Mouse (Mus musculus): ENCODE data around the gene Abhd17a. TPM values are rescaled to one million over a fixed set of nuclear protein-coding genes. Genes with fewer than 3 reads are reported as not detected.

Gene Abhd17a
- polyA plus RNA-seq, 1 experiment from 2014 or later = 119 TPM

DNA sequence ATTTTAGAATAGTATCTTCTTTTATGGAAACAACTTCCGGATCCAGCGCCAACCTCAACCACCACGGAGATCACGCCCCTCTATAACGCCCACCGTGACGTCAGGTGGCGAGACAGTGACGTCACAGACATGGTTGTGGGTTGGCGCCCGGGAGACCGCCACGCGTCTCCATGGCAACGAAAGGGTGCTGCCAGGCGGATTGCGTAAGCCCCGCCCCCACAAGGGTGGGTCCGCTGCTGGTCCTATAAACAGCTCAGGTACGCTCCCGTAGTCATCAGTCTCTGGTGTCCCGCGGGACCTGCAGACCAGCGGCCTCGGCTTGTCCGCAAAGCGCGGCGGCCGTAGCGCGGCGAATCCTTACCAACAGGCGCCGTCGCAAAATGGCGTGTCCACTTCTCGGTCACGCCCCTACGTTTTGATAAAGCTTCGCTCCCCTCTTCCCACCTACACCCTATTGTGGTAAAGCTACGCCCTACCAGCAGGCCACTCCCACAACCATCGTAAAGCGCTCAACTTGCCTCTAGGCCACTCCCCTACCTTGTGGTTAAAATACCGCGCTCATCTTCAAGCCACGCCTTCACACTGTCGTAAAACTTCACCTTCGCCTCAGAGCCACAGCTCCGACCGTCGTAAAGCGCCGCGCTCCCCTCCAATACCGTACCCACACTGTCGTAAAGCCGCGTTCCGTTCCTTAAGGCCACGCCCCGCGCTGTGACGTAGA lies 32.0 kb upstream of the Abhd17a start:
- ATAC-seq (ENCODE audit: insufficient read depth, low FRiP score, low TSS enrichment) (peak; percentile 92), DNase-seq (ENCODE audit: low spot score) (peak; percentile 100)
- under 1% methylated on average over 64 of the region's 64 CpGs for WGBS
- peaks cover 14% of the 10 kb centered on the region for H3K4me1 ChIP-seq (ENCODE audit: control insufficient read depth, insufficient read depth, low read length)
- peak overlapping the region; percentile 91 for H3K27ac ChIP-seq (ENCODE audit: low read depth, low read length)
- peak overlapping the region; percentile 71 for H3K4me2 ChIP-seq (ENCODE audit: low read depth)
- H3K9ac ChIP-seq (ENCODE audit: low read length) = peak overlapping the region; percentile 82
- H3K4me3 ChIP-seq (ENCODE audit: low read depth, low read length) = peak overlapping the region; percentile 94
- no peaks in the 10 kb centered on the region for H3K36me3 ChIP-seq (ENCODE audit: control insufficient read depth, insufficient read depth, low read length)
- H3K27me3 ChIP-seq (ENCODE audit: control insufficient read depth, insufficient read depth, low read length) = no peaks in the 10 kb centered on the region
- no peaks in the 10 kb centered on the region for H3K9me3 ChIP-seq (ENCODE audit: control insufficient read depth, low read length)

- Histone ChIP-seq H3K4me3 (ENCODE audit: low read depth, low read length) (peak overlapping the region; percentile 94), H3K27ac (ENCODE audit: low read depth, low read length) (0 out of 2 replicates have a peak overlapping the region, but pooled peaks have one; percentile 29), H3K27me3 (ENCODE audit: control insufficient read depth, insufficient read depth, low read length) (no peaks in the 10 kb centered on the region), H3K9ac (ENCODE audit: low read length) (peak overlapping the region; percentile 35; the same call in 1 of the 2 replicates), H3K4me1 (ENCODE audit: control insufficient read depth, insufficient read depth, low read length) (peaks cover 14% of the 10 kb centered on the region), H3K9me3 (ENCODE audit: control insufficient read depth, low read length) (no peaks in the 10 kb centered on the region), H3K36me3 (ENCODE audit: control insufficient read depth, insufficient read depth, low read length) (no peaks in the 10 kb centered on the region; the same call in 1 of the 2 replicates), H3K4me2 (ENCODE audit: low read depth) (peak overlapping the region; percentile 70)
- ATAC-seq (ENCODE audit: insufficient read depth, low FRiP score, low TSS enrichment) (no peak; the same call in 1 of the 2 replicates), DNase-seq (ENCODE audit: low spot score) (no peak)
- WGBS = 4% methylated on average over 9 of the region's 9 CpGs
Observed at GRCm38 (mm10) chr10:80621690-80621939, 31.5 kb upstream of the Abhd17a start.

- Histone ChIP-seq H3K4me3 (ENCODE audit: low read depth, low read length) (peak overlapping the region; percentile 94), H3K4me1 (ENCODE audit: control insufficient read depth, insufficient read depth, low read length) (peaks cover 14% of the 10 kb centered on the region), H3K27ac (ENCODE audit: low read depth, low read length) (peak overlapping the region; percentile 29; the same call in 1 of the 2 replicates), H3K9me3 (ENCODE audit: control insufficient read depth, low read length) (no peaks in the 10 kb centered on the region), H3K4me2 (ENCODE audit: low read depth) (peak overlapping the region; percentile 70), H3K9ac (ENCODE audit: low read length) (peak overlapping the region; percentile 35), H3K27me3 (ENCODE audit: control insufficient read depth, insufficient read depth, low read length) (no peaks in the 10 kb centered on the region), H3K36me3 (ENCODE audit: control insufficient read depth, insufficient read depth, low read length) (no peaks in the 10 kb centered on the region; the same call in 1 of the 2 replicates)
- no peak for ATAC-seq (ENCODE audit: insufficient read depth, low FRiP score, low TSS enrichment)
- no peak for DNase-seq (ENCODE audit: low spot score)
- WGBS = 54% methylated on average over 16 of the region's 16 CpGs
Observed at GRCm38 (mm10) chr10:80620796-80621689, 30.9 kb upstream of the Abhd17a start.

DNA sequence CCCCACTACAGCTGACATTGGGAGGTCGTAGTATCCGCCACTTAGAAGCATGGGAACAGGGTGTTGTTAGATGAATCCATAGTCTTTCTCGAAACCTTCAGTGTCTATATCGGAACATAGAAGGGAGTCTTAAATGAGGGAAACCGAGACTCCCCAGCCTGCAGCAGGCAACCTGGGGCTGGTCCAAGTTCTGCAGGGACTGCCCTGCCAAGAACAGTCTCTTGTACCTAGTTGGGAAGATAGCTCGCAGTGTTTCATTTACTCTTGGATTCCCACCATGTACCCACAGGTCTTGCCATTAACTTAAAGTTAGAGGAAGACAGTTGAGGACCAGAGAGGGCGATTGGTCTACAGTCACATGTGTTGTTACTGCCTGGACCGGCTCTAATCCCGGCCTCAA lies 30.2 kb upstream of the Abhd17a start:
- Histone ChIP-seq H3K36me3 (ENCODE audit: control insufficient read depth, insufficient read depth, low read length) (peaks cover 1% of the 10 kb centered on the region; the same call in 1 of the 2 replicates), H3K27me3 (ENCODE audit: control insufficient read depth, insufficient read depth, low read length) (no peaks in the 10 kb centered on the region), H3K4me2 (ENCODE audit: low read depth) (no peak overlapping the region), H3K4me3 (ENCODE audit: low read depth, low read length) (no peak overlapping the region), H3K9me3 (ENCODE audit: control insufficient read depth, low read length) (no peaks in the 10 kb centered on the region), H3K4me1 (ENCODE audit: control insufficient read depth, insufficient read depth, low read length) (peaks cover 14% of the 10 kb centered on the region), H3K27ac (ENCODE audit: low read depth, low read length) (no peak overlapping the region), H3K9ac (ENCODE audit: low read length) (no peak overlapping the region)
- no peak for DNase-seq (ENCODE audit: low spot score)
- WGBS = 81% methylated on average over 9 of the region's 9 CpGs
- ATAC-seq (ENCODE audit: insufficient read depth, low FRiP score, low TSS enrichment) = no peak

GRCm38 (mm10) chr10:80619465-80620244 lies 29.5 kb upstream of the Abhd17a start:
- peaks cover 7% of the 10 kb centered on the region for H3K36me3 ChIP-seq (ENCODE audit: control insufficient read depth, insufficient read depth, low read length)
- WGBS = 33% methylated on average over 8 of the region's 8 CpGs
- H3K4me3 ChIP-seq (ENCODE audit: low read depth, low read length) = no peak overlapping the region
- H3K27ac ChIP-seq (ENCODE audit: low read depth, low read length) = no peak overlapping the region
- DNase-seq (ENCODE audit: low spot score) (no peak), ATAC-seq (ENCODE audit: insufficient read depth, low FRiP score, low TSS enrichment) (no peak)
- no peaks in the 10 kb centered on the region for H3K9me3 ChIP-seq (ENCODE audit: control insufficient read depth, low read length)
- peaks cover 14% of the 10 kb centered on the region for H3K4me1 ChIP-seq (ENCODE audit: control insufficient read depth, insufficient read depth, low read length)
- H3K4me2 ChIP-seq (ENCODE audit: low read depth) = no peak overlapping the region
- H3K27me3 ChIP-seq (ENCODE audit: control insufficient read depth, insufficient read depth, low read length) = no peaks in the 10 kb centered on the region
- no peak overlapping the region for H3K9ac ChIP-seq (ENCODE audit: low read length)

DNA sequence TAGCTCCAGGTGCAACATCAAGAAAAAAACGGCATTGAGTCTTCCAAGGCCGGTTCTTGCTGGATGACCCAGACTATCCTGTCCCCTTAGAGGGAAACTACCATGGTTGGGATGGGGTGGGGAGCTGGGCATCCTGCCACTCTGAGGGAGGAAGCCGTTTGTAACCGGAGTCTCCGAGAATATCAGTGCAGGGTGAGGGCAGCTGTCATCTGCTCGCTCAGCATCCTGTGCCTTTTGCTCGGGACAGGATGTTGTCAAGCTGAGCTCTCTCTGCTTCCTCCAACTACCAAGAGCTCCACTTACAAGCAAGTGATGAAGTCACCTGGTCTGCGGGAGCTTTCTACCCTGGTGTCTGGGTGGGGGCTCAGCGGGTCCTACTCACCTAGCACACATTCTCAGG lies 28.0 kb upstream of the Abhd17a start:
- Histone ChIP-seq H3K9me3 (ENCODE audit: control insufficient read depth, low read length) (no peaks in the 10 kb centered on the region), H3K27me3 (ENCODE audit: control insufficient read depth, insufficient read depth, low read length) (no peaks in the 10 kb centered on the region), H3K9ac (ENCODE audit: low read length) (no peak overlapping the region), H3K4me1 (ENCODE audit: control insufficient read depth, insufficient read depth, low read length) (peaks cover 3% of the 10 kb centered on the region), H3K27ac (ENCODE audit: low read depth, low read length) (no peak overlapping the region), H3K36me3 (ENCODE audit: control insufficient read depth, insufficient read depth, low read length) (peaks cover 7% of the 10 kb centered on the region), H3K4me3 (ENCODE audit: low read depth, low read length) (no peak overlapping the region), H3K4me2 (ENCODE audit: low read depth) (no peak overlapping the region)
- DNase-seq (ENCODE audit: low spot score) (no peak), ATAC-seq (ENCODE audit: insufficient read depth, low FRiP score, low TSS enrichment) (no peak)
- WGBS = 84% methylated on average over 9 of the region's 9 CpGs

DNA sequence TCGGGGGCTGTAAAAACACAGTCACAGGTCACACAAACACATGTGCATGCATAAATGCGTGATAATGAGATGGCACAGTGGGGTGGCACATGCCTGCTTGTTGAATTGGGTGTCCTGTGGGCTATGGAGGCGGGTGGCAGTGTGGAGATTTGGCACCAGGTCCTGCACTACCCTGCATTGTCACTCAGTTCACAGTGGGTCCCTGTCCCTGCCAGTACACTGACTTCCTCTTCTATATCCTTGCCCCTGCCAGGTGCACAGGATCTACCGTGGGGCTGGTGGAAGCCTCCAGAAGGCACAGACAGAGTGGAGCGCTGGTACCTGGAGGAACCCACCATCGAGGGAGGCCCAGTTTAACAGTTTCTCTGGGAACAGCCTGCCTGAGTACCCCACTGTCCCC lies 24.2 kb upstream of the Abhd17a start:
- Histone ChIP-seq H3K9ac (ENCODE audit: low read length) (no peak overlapping the region), H3K27me3 (ENCODE audit: control insufficient read depth, insufficient read depth, low read length) (no peaks in the 10 kb centered on the region), H3K4me2 (ENCODE audit: low read depth) (no peak overlapping the region), H3K27ac (ENCODE audit: low read depth, low read length) (0 out of 2 replicates have a peak overlapping the region, but pooled peaks have one; percentile 4), H3K4me1 (ENCODE audit: control insufficient read depth, insufficient read depth, low read length) (no peaks in the 10 kb centered on the region), H3K4me3 (ENCODE audit: low read depth, low read length) (no peak overlapping the region), H3K9me3 (ENCODE audit: control insufficient read depth, low read length) (no peaks in the 10 kb centered on the region), H3K36me3 (ENCODE audit: control insufficient read depth, insufficient read depth, low read length) (peaks cover 9% of the 10 kb centered on the region)
- DNase-seq (ENCODE audit: low spot score) (no peak), ATAC-seq (ENCODE audit: insufficient read depth, low FRiP score, low TSS enrichment) (no peak)
- 93% methylated on average over 6 of the region's 6 CpGs for WGBS

- no peak overlapping the region for H3K27ac ChIP-seq (ENCODE audit: low read depth, low read length)
- no peaks in the 10 kb centered on the region for H3K4me1 ChIP-seq (ENCODE audit: control insufficient read depth, insufficient read depth, low read length)
- ATAC-seq (ENCODE audit: insufficient read depth, low FRiP score, low TSS enrichment) = no peak
- no peaks in the 10 kb centered on the region for H3K9me3 ChIP-seq (ENCODE audit: control insufficient read depth, low read length)
- no peak overlapping the region for H3K9ac ChIP-seq (ENCODE audit: low read length)
- peaks cover 9% of the 10 kb centered on the region for H3K36me3 ChIP-seq (ENCODE audit: control insufficient read depth, insufficient read depth, low read length)
- DNase-seq (ENCODE audit: low spot score) = no peak
- H3K4me2 ChIP-seq (ENCODE audit: low read depth) = no peak overlapping the region
- 87% methylated on average over 3 of the region's 3 CpGs for WGBS
- H3K4me3 ChIP-seq (ENCODE audit: low read depth, low read length) = no peak overlapping the region
- no peaks in the 10 kb centered on the region for H3K27me3 ChIP-seq (ENCODE audit: control insufficient read depth, insufficient read depth, low read length)
Observed at GRCm38 (mm10) chr10:80613821-80614220, 23.7 kb upstream of the Abhd17a start.

All from neural tube, embryonic 11.5 days (tissue).